Mouse (Mus musculus): ENCODE results near the gene Fsip1. TPM values are rescaled to one million over a fixed set of nuclear protein-coding genes. Genes with fewer than 3 reads are reported as not detected.
A peak's percentile ranks its signal among the peaks of the same experiment; 100 is the strongest.

The Fsip1 gene
- polyA plus RNA-seq, 1 experiment from 2014 or later = 0.11 TPM

GRCm38 (mm10) chr2:118118515-118118914, 138.3 kb downstream of the Fsip1 start:
- no peak overlapping the region for H3K9ac ChIP-seq (ENCODE audit: low read length)
- no peak overlapping the region for H3K4me2 ChIP-seq (ENCODE audit: low read depth, low read length)
- no peak overlapping the region for H3K4me3 ChIP-seq (ENCODE audit: low read length)
- no peaks in the 10 kb centered on the region for H3K4me1 ChIP-seq (ENCODE audit: control insufficient read depth, insufficient read depth, low read length)
- H3K9me3 ChIP-seq (replicated peaks; ENCODE audit: control insufficient read depth, low read length) = no peaks in the 10 kb centered on the region
- no peak for ATAC-seq (replicated peaks; ENCODE audit: extremely low read depth, insufficient read depth, low FRiP score)
- no peak overlapping the region for H3K27ac ChIP-seq (ENCODE audit: low read length)
- H3K27me3 ChIP-seq (ENCODE audit: control insufficient read depth, insufficient read depth, low read length) = no peaks in the 10 kb centered on the region
- WGBS = 88% methylated on average over 7 of the region's 7 CpGs
- peaks cover 21% of the 10 kb centered on the region for H3K36me3 ChIP-seq (ENCODE audit: control insufficient read depth, insufficient read depth)

- H3K4me1 ChIP-seq (ENCODE audit: control insufficient read depth, insufficient read depth, low read length) = no peaks in the 10 kb centered on the region; the same call in 1 of the 2 replicates
- H3K27ac ChIP-seq (ENCODE audit: low read length) = no peak overlapping the region
- peaks cover 1% of the 10 kb centered on the region; the same call in 1 of the 2 replicates for H3K27me3 ChIP-seq (ENCODE audit: control insufficient read depth, insufficient read depth, low read length)
- ATAC-seq (replicated peaks; ENCODE audit: extremely low read depth, insufficient read depth, low FRiP score) = no peak
- no peak overlapping the region for H3K4me2 ChIP-seq (ENCODE audit: low read depth, low read length)
- no peak overlapping the region for H3K4me3 ChIP-seq (ENCODE audit: low read length)
- H3K9ac ChIP-seq (ENCODE audit: low read length) = no peak overlapping the region
- H3K9me3 ChIP-seq (replicated peaks; ENCODE audit: control insufficient read depth, low read length) = no peaks in the 10 kb centered on the region
- peaks cover 18% of the 10 kb centered on the region for H3K36me3 ChIP-seq (ENCODE audit: control insufficient read depth, insufficient read depth)
- WGBS = 82% methylated on average over 6 of the region's 6 CpGs
Observed at GRCm38 (mm10) chr2:118118045-118118444, 138.7 kb downstream of the Fsip1 start.

- H3K9me3 ChIP-seq (replicated peaks; ENCODE audit: control insufficient read depth, low read length) = no peaks in the 10 kb centered on the region
- no peak overlapping the region for H3K9ac ChIP-seq (ENCODE audit: low read length)
- peaks cover 6% of the 10 kb centered on the region for H3K27me3 ChIP-seq (ENCODE audit: control insufficient read depth, insufficient read depth, low read length)
- no peak overlapping the region for H3K4me3 ChIP-seq (ENCODE audit: low read length)
- ATAC-seq (replicated peaks; ENCODE audit: extremely low read depth, insufficient read depth, low FRiP score) = no peak
- peaks cover 3% of the 10 kb centered on the region for H3K4me1 ChIP-seq (ENCODE audit: control insufficient read depth, insufficient read depth, low read length)
- 76% methylated on average over 11 of the region's 11 CpGs for WGBS
- H3K4me2 ChIP-seq (ENCODE audit: low read depth, low read length) = no peak overlapping the region
- no peak overlapping the region for H3K27ac ChIP-seq (ENCODE audit: low read length)
- H3K36me3 ChIP-seq (ENCODE audit: control insufficient read depth, insufficient read depth) = peaks cover 12% of the 10 kb centered on the region
Observed at GRCm38 (mm10) chr2:118117401-118117800, 139.4 kb downstream of the Fsip1 start.

- Histone ChIP-seq H3K4me1 (ENCODE audit: control insufficient read depth, insufficient read depth, low read length) (peaks cover 6% of the 10 kb centered on the region), H3K9ac (ENCODE audit: low read length) (no peak overlapping the region), H3K36me3 (ENCODE audit: control insufficient read depth, insufficient read depth) (peaks cover 11% of the 10 kb centered on the region), H3K4me3 (ENCODE audit: low read length) (no peak overlapping the region), H3K27ac (ENCODE audit: low read length) (no peak overlapping the region), H3K9me3 (replicated peaks; ENCODE audit: control insufficient read depth, low read length) (no peaks in the 10 kb centered on the region), H3K27me3 (ENCODE audit: control insufficient read depth, insufficient read depth, low read length) (peaks cover 6% of the 10 kb centered on the region), H3K4me2 (ENCODE audit: low read depth, low read length) (no peak overlapping the region)
- 75% methylated on average over 3 of the region's 3 CpGs for WGBS
- ATAC-seq (replicated peaks; ENCODE audit: extremely low read depth, insufficient read depth, low FRiP score) = no peak
Observed at GRCm38 (mm10) chr2:118116754-118117290, 139.9 kb downstream of the Fsip1 start.

GRCm38 (mm10) chr2:118116180-118116579, 140.6 kb downstream of the Fsip1 start:
- peaks cover 11% of the 10 kb centered on the region for H3K36me3 ChIP-seq (ENCODE audit: control insufficient read depth, insufficient read depth)
- H3K4me1 ChIP-seq (ENCODE audit: control insufficient read depth, insufficient read depth, low read length) = peaks cover 6% of the 10 kb centered on the region
- 76% methylated on average over 2 of the region's 2 CpGs for WGBS
- no peaks in the 10 kb centered on the region for H3K9me3 ChIP-seq (replicated peaks; ENCODE audit: control insufficient read depth, low read length)
- no peak for ATAC-seq (replicated peaks; ENCODE audit: extremely low read depth, insufficient read depth, low FRiP score)
- no peak overlapping the region for H3K27ac ChIP-seq (ENCODE audit: low read length)
- peaks cover 6% of the 10 kb centered on the region for H3K27me3 ChIP-seq (ENCODE audit: control insufficient read depth, insufficient read depth, low read length)
- H3K4me2 ChIP-seq (ENCODE audit: low read depth, low read length) = no peak overlapping the region
- H3K4me3 ChIP-seq (ENCODE audit: low read length) = no peak overlapping the region
- H3K9ac ChIP-seq (ENCODE audit: low read length) = no peak overlapping the region

- H3K36me3 ChIP-seq (ENCODE audit: control insufficient read depth, insufficient read depth) = peaks cover 10% of the 10 kb centered on the region
- ATAC-seq (replicated peaks; ENCODE audit: extremely low read depth, insufficient read depth, low FRiP score) = no peak
Observed at GRCm38 (mm10) chr2:118115647-118116046, 141.1 kb downstream of the Fsip1 start.

GRCm38 (mm10) chr2:118114671-118115070, 142.1 kb downstream of the Fsip1 start:
- H3K4me3 ChIP-seq (ENCODE audit: low read length) = peak overlapping the region; percentile 17; the same call in 1 of the 2 replicates
- WGBS = 75% methylated on average over 10 of the region's 10 CpGs
- H3K9ac ChIP-seq (ENCODE audit: low read length) = no peak overlapping the region
- peaks cover 12% of the 10 kb centered on the region for H3K4me1 ChIP-seq (ENCODE audit: control insufficient read depth, insufficient read depth, low read length)
- no peaks in the 10 kb centered on the region for H3K9me3 ChIP-seq (replicated peaks; ENCODE audit: control insufficient read depth, low read length)
- H3K36me3 ChIP-seq (ENCODE audit: control insufficient read depth, insufficient read depth) = peaks cover 8% of the 10 kb centered on the region; the same call in 1 of the 2 replicates
- ATAC-seq (replicated peaks; ENCODE audit: extremely low read depth, insufficient read depth, low FRiP score) = no peak
- H3K4me2 ChIP-seq (ENCODE audit: low read depth, low read length) = peak overlapping the region; percentile 82; the same call in 1 of the 2 replicates
- H3K27me3 ChIP-seq (ENCODE audit: control insufficient read depth, insufficient read depth, low read length) = peaks cover 6% of the 10 kb centered on the region
- H3K27ac ChIP-seq (ENCODE audit: low read length) = no peak overlapping the region

More at GRCm38 (mm10) chr2:118115647-118116046, 141.1 kb downstream of the Fsip1 start:
- Histone ChIP-seq H3K27ac (ENCODE audit: low read length) (no peak overlapping the region), H3K4me3 (ENCODE audit: low read length) (no peak overlapping the region), H3K4me2 (ENCODE audit: low read depth, low read length) (no peak overlapping the region), H3K9me3 (replicated peaks; ENCODE audit: control insufficient read depth, low read length) (no peaks in the 10 kb centered on the region), H3K4me1 (ENCODE audit: control insufficient read depth, insufficient read depth, low read length) (peaks cover 7% of the 10 kb centered on the region), H3K27me3 (ENCODE audit: control insufficient read depth, insufficient read depth, low read length) (peaks cover 6% of the 10 kb centered on the region), H3K9ac (ENCODE audit: low read length) (no peak overlapping the region)
- 78% methylated on average over 7 of the region's 7 CpGs for WGBS

GRCm38 (mm10) chr2:118113808-118114524, 142.8 kb downstream of the Fsip1 start:
- H3K4me2 ChIP-seq (ENCODE audit: low read depth, low read length) = peak overlapping the region; percentile 82
- H3K9me3 ChIP-seq (replicated peaks; ENCODE audit: control insufficient read depth, low read length) = no peaks in the 10 kb centered on the region
- 47% methylated on average over 8 of the region's 8 CpGs for WGBS
- peak overlapping the region; percentile 63 for H3K4me3 ChIP-seq (ENCODE audit: low read length)
- ATAC-seq (replicated peaks; ENCODE audit: extremely low read depth, insufficient read depth, low FRiP score) = no peak
- H3K27me3 ChIP-seq (ENCODE audit: control insufficient read depth, insufficient read depth, low read length) = peaks cover 6% of the 10 kb centered on the region
- no peak overlapping the region for H3K9ac ChIP-seq (ENCODE audit: low read length)
- H3K4me1 ChIP-seq (ENCODE audit: control insufficient read depth, insufficient read depth, low read length) = peaks cover 12% of the 10 kb centered on the region
- H3K36me3 ChIP-seq (ENCODE audit: control insufficient read depth, insufficient read depth) = 0 out of 2 replicates have a peak, but pooled peaks cover 2% of the 10 kb centered on the region
- no peak overlapping the region for H3K27ac ChIP-seq (ENCODE audit: low read length)

GRCm38 (mm10) chr2:118112846-118113479, 143.8 kb downstream of the Fsip1 start:
- peaks cover 12% of the 10 kb centered on the region for H3K4me1 ChIP-seq (ENCODE audit: control insufficient read depth, insufficient read depth, low read length)
- no peak overlapping the region for H3K27ac ChIP-seq (ENCODE audit: low read length)
- ATAC-seq (replicated peaks; ENCODE audit: extremely low read depth, insufficient read depth, low FRiP score) = no peak
- H3K4me2 ChIP-seq (ENCODE audit: low read depth, low read length) = peak overlapping the region; percentile 82
- peak overlapping the region; percentile 63 for H3K4me3 ChIP-seq (ENCODE audit: low read length)
- no peaks in the 10 kb centered on the region for H3K9me3 ChIP-seq (replicated peaks; ENCODE audit: control insufficient read depth, low read length)
- peaks cover 6% of the 10 kb centered on the region for H3K27me3 ChIP-seq (ENCODE audit: control insufficient read depth, insufficient read depth, low read length)
- WGBS = 32% methylated on average over 21 of the region's 21 CpGs
- peak overlapping the region; percentile 24; the same call in 1 of the 2 replicates for H3K9ac ChIP-seq (ENCODE audit: low read length)
- H3K36me3 ChIP-seq (ENCODE audit: control insufficient read depth, insufficient read depth) = no peaks in the 10 kb centered on the region
